Mouse (Mus musculus) cerebellum, adult 2 months (tissue): ENCODE data around the gene Camkmt. TPM values are rescaled to one million over a fixed set of nuclear protein-coding genes. Genes with fewer than 3 reads are reported as not detected.

Experiments
- DNase-seq, 2 experiments: peaks; one replicate each; pipeline ENCODE4 v3.0.0; 2021
- H3K27ac ChIP-seq: fragments of 200-500 bp; 2 replicates; pipeline ENCODE4 v1.5.1; 2012; ENCODE audit warnings: low read length, control low read depth, inconsistent platforms; ENCODE audit not compliant: insufficient read depth
- H3K27me3 ChIP-seq: fragments of 200-500 bp; 2 replicates; pipeline ENCODE4 v1.6.1; 2012; ENCODE audit warnings: inconsistent platforms, mild to moderate bottlenecking, low read length, moderate library complexity; ENCODE audit not compliant: control insufficient read depth, insufficient read depth
- H3K4me1 ChIP-seq: fragments of 200-500 bp; 2 replicates; pipeline ENCODE4 v1.6.1; 2011; ENCODE audit warnings: low read length; ENCODE audit not compliant: control insufficient read depth, insufficient read depth
- H3K4me3 ChIP-seq: fragments of 200-500 bp; replicated peaks from 2 replicates; pipeline ENCODE3; 2011; ENCODE audit warnings: mild to moderate bottlenecking, low read depth, low read length, control low read depth; ENCODE audit not compliant: insufficient read depth
- CTCF ChIP-seq: fragments of 200-500 bp; IDR thresholded peaks from 2 replicates; pipeline ENCODE4 v1.5.1; 2011; ENCODE audit warnings: low read depth, mild to moderate bottlenecking, control low read depth, low read length, moderate library complexity, borderline replicate concordance; ENCODE audit not compliant: insufficient read depth
- POLR2A ChIP-seq: fragments of 200-500 bp; IDR thresholded peaks from 2 replicates; pipeline ENCODE4 v1.6.1; 2011; ENCODE audit warnings: low read length, control low read depth, borderline replicate concordance; ENCODE audit not compliant: insufficient read depth
- WGBS: fragments of 180-500 bp; shearing (Covaris S2); methylation state at CpG from one replicate; pipeline ENCODE4 v1.1.7; 2018; 5-methylcytosine and 5-hydroxymethylcytosine counted together
- polyA plus RNA-seq: library from polyadenylated mRNA; depleted of rRNA; stranded (reverse); fragments of >200 nt; gene quantifications from 2 replicates; pipeline ENCODE4 v1.2.3, GENCODE M21; 2012

Camkmt gene
- polyA plus RNA-seq, 1 experiment, result 6.6 TPM

- Histone ChIP-seq H3K4me3 (no peak overlapping the region), H3K27ac (no peak overlapping the region), H3K27me3 (no peaks in the 10 kb centered on the region), H3K4me1 (no peaks in the 10 kb centered on the region)
- WGBS, result 38% methylated on average over 5 of the region's 5 CpGs
- no peak for TF ChIP-seq POLR2A
- no peak for TF ChIP-seq CTCF
- no peak for DNase-seq
Measured at GRCm38 (mm10) chr17:85248962-85249361, 158.6 kb downstream of the Camkmt start.

GRCm38 (mm10) chr17:85249744-85250143, 159.4 kb downstream of the Camkmt start:
- Histone ChIP-seq H3K27me3 (no peaks in the 10 kb centered on the region), H3K4me3 (no peak overlapping the region), H3K4me1 (no peaks in the 10 kb centered on the region), H3K27ac (no peak overlapping the region)
- DNase-seq, result no peak
- TF ChIP-seq POLR2A (no peak), CTCF (no peak)
- 40% methylated on average over 7 of the region's 7 CpGs for WGBS

- H3K4me1 ChIP-seq, result no peaks in the 10 kb centered on the region
- H3K27me3 ChIP-seq, result no peaks in the 10 kb centered on the region
- H3K27ac ChIP-seq, result no peak overlapping the region
- no peak for DNase-seq
- 21% methylated on average over 9 of the region's 9 CpGs for WGBS
- TF ChIP-seq POLR2A, result no peak
- no peak for TF ChIP-seq CTCF
- no peak overlapping the region for H3K4me3 ChIP-seq
Measured at GRCm38 (mm10) chr17:85256930-85257329, 166.6 kb downstream of the Camkmt start.

GRCm38 (mm10) chr17:85257348-85257747, 167.0 kb downstream of the Camkmt start:
- 53% methylated on average over 11 of the region's 11 CpGs for WGBS
- TF ChIP-seq POLR2A (no peak), CTCF (no peak)
- Histone ChIP-seq H3K4me3 (no peak overlapping the region), H3K4me1 (no peaks in the 10 kb centered on the region), H3K27me3 (no peaks in the 10 kb centered on the region), H3K27ac (no peak overlapping the region)
- no peak for DNase-seq

- Histone ChIP-seq H3K27me3 (no peaks in the 10 kb centered on the region), H3K4me3 (no peak overlapping the region), H3K27ac (no peak overlapping the region), H3K4me1 (no peaks in the 10 kb centered on the region)
- 73% methylated on average over 13 of the region's 13 CpGs for WGBS
- TF ChIP-seq CTCF (no peak), POLR2A (no peak)
- no peak for DNase-seq
Measured at GRCm38 (mm10) chr17:85258703-85259341, 168.5 kb downstream of the Camkmt start.

- no peak for TF ChIP-seq POLR2A
- no peak for TF ChIP-seq CTCF
- Histone ChIP-seq H3K27ac (no peak overlapping the region), H3K4me3 (no peak overlapping the region), H3K4me1 (no peaks in the 10 kb centered on the region), H3K27me3 (no peaks in the 10 kb centered on the region)
- WGBS, result 67% methylated on average over 12 of the region's 12 CpGs
- DNase-seq, result no peak
Measured at GRCm38 (mm10) chr17:85266831-85267422, 176.6 kb downstream of the Camkmt start.

- Histone ChIP-seq H3K4me1 (no peaks in the 10 kb centered on the region), H3K27ac (no peak overlapping the region), H3K4me3 (no peak overlapping the region), H3K27me3 (no peaks in the 10 kb centered on the region)
- no peak for DNase-seq
- no peak for TF ChIP-seq POLR2A
- no peak for TF ChIP-seq CTCF
- WGBS, result 32% methylated on average over 20 of the region's 20 CpGs
Measured at GRCm38 (mm10) chr17:85271466-85272175, 181.3 kb downstream of the Camkmt start.

GRCm38 (mm10) chr17:85279720-85280119, 189.4 kb downstream of the Camkmt start:
- Histone ChIP-seq H3K4me3 (no peak overlapping the region), H3K4me1 (no peaks in the 10 kb centered on the region), H3K27me3 (no peaks in the 10 kb centered on the region), H3K27ac (no peak overlapping the region)
- TF ChIP-seq CTCF, result no peak
- no peak for TF ChIP-seq POLR2A
- DNase-seq, result no peak
- 75% methylated on average over 7 of the region's 7 CpGs for WGBS
